Mouse (Mus musculus) MEL (cell line): ENCODE measurements at regions not wholly inside any gene's neighbourhood (a gene's known extent, or its start where the extent isn't known, plus 50 kb on each side); places are given as distances from the start of the nearest gene placed in this dataset.
A peak's percentile ranks its signal among the peaks of the same experiment; 100 is the strongest.

Experiments used
- DNase-seq: peaks from one replicate; pipeline ENCODE4 v3.0.0; 2011; ENCODE audit warnings: low read depth, low spot score
- H3K27ac ChIP-seq: 2 replicates; pipeline ENCODE4 v1.5.1; 2012; ENCODE audit warnings: low read depth, mild to moderate bottlenecking, control low read depth, low read length, moderate library complexity; ENCODE audit not compliant: control insufficient read depth
- H3K27me3 ChIP-seq, 2 experiments: fragments of 150-350 bp in 1 of 2; sonication (generic) in 1 of 2; 2 replicates each; pipeline ENCODE4 v1.6.1; 2012; ENCODE audit warnings: low read length in 2 of 2, mild to moderate bottlenecking in 2 of 2, improper control_type of control experiment in 1 of 2, moderate library complexity in 1 of 2; ENCODE audit not compliant: insufficient read depth in 2 of 2, control insufficient read depth in 1 of 2
- H3K36me3 ChIP-seq, 2 experiments: 2 replicates each; pipeline ENCODE4 v1.6.1; 2012 to 2014; ENCODE audit warnings: low read length in 2 of 2, improper control_type of control experiment in 1 of 2, inconsistent platforms in 1 of 2, mild to moderate bottlenecking in 1 of 2; ENCODE audit not compliant: insufficient read depth in 2 of 2, control insufficient read depth in 1 of 2
- H3K4me1 ChIP-seq, 2 experiments: fragments of 150-350 bp in 1 of 2; sonication (generic) in 1 of 2; 2 replicates each; pipeline ENCODE4 v1.6.1; 2012; ENCODE audit warnings: low read length in 2 of 2, improper control_type of control experiment in 1 of 2, mild to moderate bottlenecking in 1 of 2; ENCODE audit not compliant: insufficient read depth in 2 of 2, control insufficient read depth in 1 of 2
- H3K4me3 ChIP-seq, 2 experiments: fragments of 150-350 bp in 1 of 2; sonication (generic) in 1 of 2; 2 replicates each; pipeline ENCODE4 v1.5.1; 2012; ENCODE audit warnings: low read depth in 2 of 2, low read length in 2 of 2, mild to moderate bottlenecking in 2 of 2, moderate library complexity in 2 of 2, control low read depth in 1 of 2, improper control_type of control experiment in 1 of 2; ENCODE audit not compliant: control insufficient read depth in 1 of 2, insufficient read depth in 1 of 2
- H3K79me2 ChIP-seq: 2 replicates; pipeline ENCODE4 v1.6.1; 2012; ENCODE audit warnings: mild to moderate bottlenecking, low read length, moderate library complexity; ENCODE audit not compliant: control insufficient read depth, poor library complexity, insufficient read depth
- H3K9ac ChIP-seq: 2 replicates; pipeline ENCODE4 v1.6.1; 2012; ENCODE audit warnings: low read depth, mild to moderate bottlenecking, control low read depth, low read length, moderate library complexity; ENCODE audit not compliant: control insufficient read depth, poor library complexity, severe bottlenecking
- H3K9me3 ChIP-seq: fragments of 150-350 bp; sonication (generic); replicated peaks from 2 replicates; pipeline ENCODE4 v1.6.1; 2012; ENCODE audit warnings: mild to moderate bottlenecking, low read length, improper control_type of control experiment, moderate library complexity; ENCODE audit not compliant: insufficient read depth
- BHLHE40 ChIP-seq: IDR thresholded peaks from 2 replicates; pipeline ENCODE4 v1.6.1; 2012; ENCODE audit warnings: low read depth, mild to moderate bottlenecking, inconsistent platforms, low read length, improper control_type of control experiment, borderline replicate concordance
- EP300 ChIP-seq, 2 experiments: IDR thresholded peaks; 2 replicates each; pipeline ENCODE4 v1.6.1; 2011; ENCODE audit warnings: improper control_type of control experiment in 2 of 2, low read length in 2 of 2, low read depth in 1 of 2, mild to moderate bottlenecking in 1 of 2
- ETS1 ChIP-seq: IDR thresholded peaks from 2 replicates; pipeline ENCODE4 v1.6.1; 2012; ENCODE audit warnings: low read depth, mild to moderate bottlenecking, inconsistent platforms, low read length, improper control_type of control experiment, moderate library complexity
- GATA1 ChIP-seq: IDR thresholded peaks from 2 replicates; pipeline ENCODE4 v1.6.1; 2011; ENCODE audit warnings: low read depth, low read length, improper control_type of control experiment
- MEF2A ChIP-seq: IDR thresholded peaks from 2 replicates; pipeline ENCODE4 v1.6.1; 2014; ENCODE audit warnings: low read depth, mild to moderate bottlenecking, inconsistent platforms, low read length, improper control_type of control experiment; ENCODE audit not compliant: poor library complexity, insufficient replicate concordance, severe bottlenecking; ENCODE audit errors: extremely low read depth
- MXI1 ChIP-seq: IDR thresholded peaks from 2 replicates; pipeline ENCODE4 v1.6.1; 2011; ENCODE audit warnings: mild to moderate bottlenecking, low read depth, low read length, improper control_type of control experiment
- NELFE ChIP-seq: IDR thresholded peaks from 2 replicates; pipeline ENCODE4 v1.6.1; 2011; ENCODE audit warnings: low read depth, low read length, improper control_type of control experiment
- RCOR1 ChIP-seq: IDR thresholded peaks from 2 replicates; pipeline ENCODE4 v1.6.1; 2012; ENCODE audit warnings: low read depth, mild to moderate bottlenecking, inconsistent platforms, low read length, improper control_type of control experiment
- SMC3 ChIP-seq: IDR thresholded peaks from 2 replicates; pipeline ENCODE4 v1.6.1; 2011; ENCODE audit warnings: low read depth, low read length, improper control_type of control experiment
- TAL1 ChIP-seq: IDR thresholded peaks from 2 replicates; pipeline ENCODE4 v1.6.1; 2012; ENCODE audit warnings: mild to moderate bottlenecking, inconsistent platforms, low read length, moderate library complexity, mixed read lengths
- TCF12 ChIP-seq: IDR thresholded peaks from 2 replicates; pipeline ENCODE4 v1.6.1; 2014; ENCODE audit warnings: low read depth, mild to moderate bottlenecking, inconsistent platforms, low read length, improper control_type of control experiment, moderate library complexity
- USF2 ChIP-seq, 2 experiments: IDR thresholded peaks; 2 replicates each; pipeline ENCODE4 v1.6.1; 2011 to 2012; ENCODE audit warnings: improper control_type of control experiment in 2 of 2, low read length in 2 of 2, borderline replicate concordance in 1 of 2, inconsistent platforms in 1 of 2, low read depth in 1 of 2, mild to moderate bottlenecking in 1 of 2; ENCODE audit not compliant: insufficient read depth in 1 of 2
- ZKSCAN1 ChIP-seq: IDR thresholded peaks from 2 replicates; pipeline ENCODE4 v1.6.1; 2012; ENCODE audit warnings: low read depth, mild to moderate bottlenecking, inconsistent platforms, low read length, improper control_type of control experiment, moderate library complexity
- ZMIZ1 ChIP-seq: IDR thresholded peaks from 2 replicates; pipeline ENCODE4 v1.6.1; 2012; ENCODE audit warnings: low read depth, mild to moderate bottlenecking, inconsistent platforms, low read length, improper control_type of control experiment, moderate library complexity
- ZNF384 ChIP-seq: IDR thresholded peaks from 2 replicates; pipeline ENCODE4 v1.6.1; 2012; ENCODE audit warnings: low read depth, mild to moderate bottlenecking, inconsistent platforms, low read length, improper control_type of control experiment

DNA sequence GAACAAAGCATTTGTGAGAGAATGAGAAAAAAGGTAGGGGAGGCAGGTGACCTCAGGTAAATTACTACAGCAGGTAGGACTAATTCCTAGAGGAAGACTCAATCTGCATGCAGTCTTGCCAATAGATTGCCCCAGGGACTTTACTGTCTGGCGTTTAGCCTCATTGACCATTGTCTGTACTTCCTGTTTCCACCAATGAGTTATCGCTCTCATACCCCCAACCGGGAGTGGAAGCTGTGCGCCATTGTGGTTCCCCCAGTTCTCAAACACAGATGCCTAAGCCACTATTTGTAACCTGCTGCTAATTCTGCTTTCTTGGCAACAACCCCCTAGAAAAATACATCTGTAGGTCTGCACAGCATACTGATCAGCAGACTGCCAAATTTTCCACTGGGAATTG lies 65.5 kb upstream of the Tle4 start:
- no peak for DNase-seq
- no peaks in the 10 kb centered on the region for H3K27me3 ChIP-seq
- peaks cover 0 to 13% of the 10 kb centered on the region in 2 experiments; a peak in 2 of 4 replicates for H3K36me3 ChIP-seq

GRCm38 (mm10) chr19:14659725-14660124 lies 61.9 kb upstream of the Tle4 start:
- DNase-seq = peak; percentile 39
- Histone ChIP-seq H3K4me1 (peaks cover 0 to 3% of the 10 kb centered on the region in 2 experiments; a peak in 2 of 4 replicates), H3K4me3 (no peak overlapping the region), H3K9me3 (no peaks in the 10 kb centered on the region), H3K27ac (no peak overlapping the region), H3K9ac (no peak overlapping the region), H3K27me3 (no peaks in the 10 kb centered on the region), H3K36me3 (peaks cover 0 to 10% of the 10 kb centered on the region in 2 experiments; a peak in 2 of 4 replicates), H3K79me2 (no peaks in the 10 kb centered on the region)
- TF ChIP-seq ETS1 (peak; percentile 65), MXI1 (no peak), TCF12 (peak; percentile 81), ZKSCAN1 (no peak), ZNF384 (no peak), TAL1 (peak; percentile 41; the same call in 1 of the 2 replicates), GATA1 (peak; percentile 75), EP300 (IDR thresholded peaks at IDR 0.05; ENCODE audit: low read depth in 1 of 2, low read length in 2 of 2) (peak; percentile 72 to 80), RCOR1 (0 out of 2 replicates have a peak, but pooled peaks have one; percentile 40), BHLHE40 (peak; percentile 26; the same call in 1 of the 2 replicates), USF2 (IDR thresholded peaks at IDR 0.05; ENCODE audit: borderline replicate concordance in 1 of 2, insufficient read depth in 1 of 2, low read depth in 1 of 2, low read length in 2 of 2) (no peak)

More for the DNA sequence above, 65.5 kb upstream of the Tle4 start:
- no peak overlapping the region for H3K9ac ChIP-seq
- peaks cover 4 to 5% of the 10 kb centered on the region in 2 experiments; a peak in 3 of 4 replicates for H3K4me1 ChIP-seq
- TF ChIP-seq ZKSCAN1 = no peak
- no peak for TF ChIP-seq ZMIZ1
- TF ChIP-seq TCF12 = no peak
- no peak for TF ChIP-seq RCOR1
- TF ChIP-seq NELFE = no peak
- no peak for TF ChIP-seq MEF2A
- no peak for TF ChIP-seq SMC3
- H3K4me3 ChIP-seq = no peak overlapping the region
- no peak overlapping the region for H3K27ac ChIP-seq
- H3K79me2 ChIP-seq = no peaks in the 10 kb centered on the region
- no peaks in the 10 kb centered on the region for H3K9me3 ChIP-seq
